Mouse (Mus musculus) brain, embryonic 14.5 days (tissue): ENCODE measurements around the gene Olfr873. TPM values are rescaled to one million over a fixed set of nuclear protein-coding genes. Genes with fewer than 3 reads are reported as not detected.
"Not testable (repeated sequence)": the region's sequence is repeated elsewhere in the genome, so short reads cannot be mapped to it uniquely, and the experiment has no call there.

ENCODE experiments used
- DNase-seq: peaks from one replicate; pipeline ENCODE4 v3.0.0-alpha.2; 2011; ENCODE audit warnings: low read depth
- CTCF ChIP-seq: fragments of 200-500 bp; IDR thresholded peaks from 2 replicates; pipeline ENCODE4 v1.5.1; 2012; ENCODE audit warnings: inconsistent platforms, mild to moderate bottlenecking, moderate library complexity, borderline replicate concordance; ENCODE audit not compliant: insufficient read depth, insufficient read length; ENCODE audit errors: extremely low read depth
- POLR2A ChIP-seq: fragments of 200-500 bp; IDR thresholded peaks from 2 replicates; pipeline ENCODE4 v1.6.1; 2012; ENCODE audit warnings: mild to moderate bottlenecking, inconsistent platforms, borderline replicate concordance; ENCODE audit not compliant: poor library complexity, insufficient read depth, insufficient read length, severe bottlenecking; ENCODE audit errors: extremely low read depth
- polyA plus RNA-seq: library from polyadenylated mRNA; depleted of rRNA; stranded (reverse); fragments of >200 nt; gene quantifications from 2 replicates; pipeline ENCODE4 v1.2.3, GENCODE M21; 2012; rRNA removed

The Olfr873 gene
- not detected in 2 replicates for polyA plus RNA-seq

GRCm38 (mm10) chr9:20298232-20298631, at the start of gene Olfr873:
TSS of gene Olfr873 (plus strand) at chr9:20298532.
- no peak for DNase-seq
- TF ChIP-seq POLR2A = no peak
- no peak for TF ChIP-seq CTCF

GRCm38 (mm10) chr9:20282051-20282450, 16.3 kb upstream of the Olfr873 start, which contains the start of gene Olfr39:
TSS of gene Olfr39 (plus strand) at chr9:20282351.
- TF ChIP-seq POLR2A = no peak
- DNase-seq = no peak

GRCm38 (mm10) chr9:20295562-20295961, 2.8 kb upstream of the Olfr873 start:
- not testable (repeated sequence) for DNase-seq

GRCm38 (mm10) chr9:20335994-20336393, 37.7 kb downstream of the Olfr873 start, which contains the start of gene Olfr18:
TSS of gene Olfr18 (minus strand) at chr9:20336094.
- TF ChIP-seq CTCF (no peak), POLR2A (no peak)
- no peak for DNase-seq

- TF ChIP-seq CTCF (no peak), POLR2A (no peak)
- DNase-seq = no peak
These were observed 50.2 kb downstream of the Olfr873 start for GRCm38 (mm10) chr9:20348501-20348900.

Other genes with a start within 250 kb of the Olfr873 start
- not detected in 2 replicates for gene Olfr867, start 241.0 kb upstream of the Olfr873 start, polyA plus RNA-seq
- not detected in 2 replicates for gene Olfr868, start 199.9 kb upstream of the Olfr873 start, polyA plus RNA-seq
- gene Olfr869, start 169.5 kb upstream of the Olfr873 start, polyA plus RNA-seq = not detected in 2 replicates
- not detected in 2 replicates for gene Olfr870, start 124.5 kb upstream of the Olfr873 start, polyA plus RNA-seq
- gene Olfr871, start 86.3 kb upstream of the Olfr873 start, polyA plus RNA-seq = not detected in 2 replicates
- not detected in 2 replicates for gene Olfr872, start 61.4 kb upstream of the Olfr873 start, polyA plus RNA-seq
- gene Olfr39, start 16.2 kb upstream of the Olfr873 start, polyA plus RNA-seq = not detected in 2 replicates
- 0.10 and 0.25 TPM in 2 replicates for gene Olfr18, start 37.6 kb downstream of the Olfr873 start, polyA plus RNA-seq
- 21.5 and 28.2 TPM in 2 replicates for gene Zfp560, start 86.6 kb downstream of the Olfr873 start, polyA plus RNA-seq
- gene Zfp26, start 161.6 kb downstream of the Olfr873 start, polyA plus RNA-seq = 16.3 and 17.9 TPM in 2 replicates
- 25.3 and 29.1 TPM in 2 replicates for gene Zfp426, start 194.2 kb downstream of the Olfr873 start, polyA plus RNA-seq
- 50.5 and 56.4 TPM in 2 replicates for gene Zfp266, start 222.9 kb downstream of the Olfr873 start, polyA plus RNA-seq